Mouse (Mus musculus) ZHBTc4 (cell line): Measurements from ENCODE around the gene Lce1g.

Experiments used
- DNase-seq: peaks from one replicate; pipeline ENCODE4 v3.0.0-alpha.2; 2011; ENCODE audit warnings: low read depth, low spot score

Gene Lce1g

GRCm38 (mm10) chr3:92752238-92752637 lies at the start of gene Lce1g:
Gene Lce1g, minus strand, starts transcription at chr3:92752338.
- no peak for DNase-seq

GRCm38 (mm10) chr3:92790414-92790813 lies 38.3 kb upstream of the Lce1g start, which contains the start of gene Lce1j:
Gene Lce1j, minus strand, starts transcription at chr3:92790514.
- no peak for DNase-seq

- no peak for DNase-seq
These were observed 26.7 kb upstream of the Lce1g start, which contains the start of gene Lce1i for GRCm38 (mm10) chr3:92778799-92779198. Gene Lce1i, minus strand, starts transcription at chr3:92778899.

GRCm38 (mm10) chr3:92771573-92771972 lies 19.4 kb upstream of the Lce1g start:
- peak; percentile 46 for DNase-seq

GRCm38 (mm10) chr3:92764965-92765364 lies 12.8 kb upstream of the Lce1g start, which contains the start of gene Lce1h:
Gene Lce1h, minus strand, starts transcription at chr3:92765065.
- no peak for DNase-seq

GRCm38 (mm10) chr3:92753197-92753596 lies 1.1 kb upstream of the Lce1g start:
- DNase-seq = peak; percentile 10

GRCm38 (mm10) chr3:92738996-92739395 lies 13.1 kb downstream of the Lce1g start, which contains the start of gene Gm38119:
Gene Gm38119, minus strand, starts transcription at chr3:92739096.
- no peak for DNase-seq

- DNase-seq = peak; percentile 28
These were observed 29.5 kb downstream of the Lce1g start for GRCm38 (mm10) chr3:92722631-92723030.

GRCm38 (mm10) chr3:92720250-92720649 lies 31.9 kb downstream of the Lce1g start, which contains the start of gene Lce1f:
Gene Lce1f, minus strand, starts transcription at chr3:92720350.
- DNase-seq = no peak

- peak; percentile 4 for DNase-seq
These were observed 37.0 kb downstream of the Lce1g start for GRCm38 (mm10) chr3:92715122-92715521.

- no peak for DNase-seq
These were observed 43.2 kb downstream of the Lce1g start, which contains the start of gene Lce1e for GRCm38 (mm10) chr3:92708974-92709373. Gene Lce1e, minus strand, starts transcription at chr3:92709074.
